Mouse (Mus musculus) embryonic facial prominence, embryonic 10.5 days (tissue): ENCODE measurements around the gene Asphd2. TPM values are rescaled to one million over a fixed set of nuclear protein-coding genes. Genes with fewer than 3 reads are reported as not detected.
A peak's percentile ranks its signal among the peaks of the same experiment; 100 is the strongest.

Experiments used
- DNase-seq: peaks from one replicate; pipeline ENCODE4 v3.0.0-alpha.2; 2017; ENCODE audit warnings: low spot score
- H3K27ac ChIP-seq: fragments of 300-500 bp; sonication (generic); replicated peaks from 2 replicates; pipeline ENCODE4 v1.5.1; 2016; ENCODE audit warnings: mild to moderate bottlenecking
- H3K27me3 ChIP-seq: fragments of 300-500 bp; sonication (generic); replicated peaks from 2 replicates; pipeline ENCODE4 v1.6.1; 2016; ENCODE audit warnings: low read depth, mild to moderate bottlenecking; ENCODE audit not compliant: poor library complexity, severe bottlenecking
- H3K36me3 ChIP-seq: fragments of 300-500 bp; sonication (generic); replicated peaks from 2 replicates; pipeline ENCODE4 v1.6.1; 2016; ENCODE audit warnings: mild to moderate bottlenecking, moderate library complexity
- H3K4me1 ChIP-seq: fragments of 300-500 bp; sonication (generic); 2 replicates; pipeline ENCODE4 v1.6.1; 2016
- H3K4me3 ChIP-seq: fragments of 300-500 bp; sonication (generic); 2 replicates; pipeline ENCODE4 v1.5.1; 2016; ENCODE audit warnings: mild to moderate bottlenecking, moderate library complexity
- H3K9me3 ChIP-seq: fragments of 300-500 bp; sonication (generic); 2 replicates; pipeline ENCODE4 v1.6.1; 2016; ENCODE audit warnings: mild to moderate bottlenecking
- WGBS: fragments of 180-500 bp; shearing (Covaris S2); methylation state at CpG from one replicate; pipeline ENCODE4 v1.1.7; 2016; 5-methylcytosine and 5-hydroxymethylcytosine counted together
- polyA plus RNA-seq: library from polyadenylated mRNA; unstranded; fragments of >200 nt; fragmentation: Nextera tagmentation; extraction: Ambion mirVana; gene quantifications from 2 replicates; pipeline ENCODE4 v1.2.1, GENCODE M21; 2016

Gene Asphd2
- polyA plus RNA-seq, 1 experiment from 2014 or later: 23.7 TPM

GRCm38 (mm10) chr5:112385973-112386372, 8.7 kb downstream of the Asphd2 start:
- peaks cover 21% of the 10 kb centered on the region for H3K4me1 ChIP-seq
- H3K36me3 ChIP-seq: peaks cover 73% of the 10 kb centered on the region
- H3K4me3 ChIP-seq: no peak overlapping the region
- no peak overlapping the region for H3K27ac ChIP-seq
- H3K9me3 ChIP-seq: no peaks in the 10 kb centered on the region
- peaks cover 3% of the 10 kb centered on the region; the same call in 1 of the 2 replicates for H3K27me3 ChIP-seq
- 78% methylated on average over 2 of the region's 2 CpGs for WGBS
- DNase-seq: no peak

GRCm38 (mm10) chr5:112384805-112385472, 9.7 kb downstream of the Asphd2 start:
- Histone ChIP-seq H3K36me3 (peaks cover 69% of the 10 kb centered on the region), H3K4me1 (peaks cover 18% of the 10 kb centered on the region), H3K27me3 (no peaks in the 10 kb centered on the region; the same call in 1 of the 2 replicates), H3K9me3 (no peaks in the 10 kb centered on the region), H3K4me3 (no peak overlapping the region), H3K27ac (no peak overlapping the region)
- WGBS: 92% methylated on average over 13 of the region's 13 CpGs
- DNase-seq: no peak

- no peak overlapping the region; the same call in 1 of the 2 replicates for H3K27ac ChIP-seq
- 71% methylated on average over 17 of the region's 17 CpGs for WGBS
Measured at GRCm38 (mm10) chr5:112382641-112383330, 11.9 kb downstream of the Asphd2 start.

DNA sequence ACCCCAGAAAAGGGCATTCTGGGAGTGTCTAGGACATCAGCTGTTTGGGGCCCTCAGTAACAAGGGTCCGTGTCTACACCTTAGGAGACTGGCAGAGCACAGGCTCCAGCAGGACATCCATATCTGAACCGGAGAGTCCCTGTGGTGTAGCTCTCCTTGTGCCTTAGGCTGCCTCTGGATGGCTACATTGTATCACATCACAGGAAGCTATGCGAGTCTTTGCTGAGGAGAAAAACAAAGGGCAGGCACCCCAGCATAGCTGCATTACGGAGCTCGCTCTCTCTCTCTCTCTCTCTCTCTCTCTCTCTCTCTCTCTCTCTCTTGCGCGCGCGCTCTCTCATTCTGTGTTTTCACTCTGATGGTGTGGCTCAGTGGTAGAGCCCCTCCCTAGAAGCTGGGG, 12.6 kb downstream of the Asphd2 start:
- H3K36me3 ChIP-seq: peaks cover 69% of the 10 kb centered on the region
- 73% methylated on average over 9 of the region's 9 CpGs for WGBS
- peak overlapping the region; percentile 0; the same call in 1 of the 2 replicates for H3K27ac ChIP-seq
- no peaks in the 10 kb centered on the region for H3K9me3 ChIP-seq
- H3K27me3 ChIP-seq: no peaks in the 10 kb centered on the region
- no peak for DNase-seq
- H3K4me1 ChIP-seq: peaks cover 12% of the 10 kb centered on the region
- H3K4me3 ChIP-seq: no peak overlapping the region

More at GRCm38 (mm10) chr5:112382641-112383330, 11.9 kb downstream of the Asphd2 start:
- Histone ChIP-seq H3K9me3 (no peaks in the 10 kb centered on the region), H3K4me1 (peaks cover 12% of the 10 kb centered on the region), H3K27me3 (no peaks in the 10 kb centered on the region), H3K4me3 (no peak overlapping the region), H3K36me3 (peaks cover 71% of the 10 kb centered on the region)
- DNase-seq: no peak

- no peak overlapping the region for H3K27ac ChIP-seq
- DNase-seq: no peak
- 88% methylated on average over 11 of the region's 11 CpGs for WGBS
- H3K4me1 ChIP-seq: peaks cover 12% of the 10 kb centered on the region
- H3K9me3 ChIP-seq: no peaks in the 10 kb centered on the region
- no peaks in the 10 kb centered on the region for H3K27me3 ChIP-seq
- H3K4me3 ChIP-seq: no peak overlapping the region
- H3K36me3 ChIP-seq: peaks cover 67% of the 10 kb centered on the region
Measured at GRCm38 (mm10) chr5:112381154-112381553, 13.5 kb downstream of the Asphd2 start.

DNA sequence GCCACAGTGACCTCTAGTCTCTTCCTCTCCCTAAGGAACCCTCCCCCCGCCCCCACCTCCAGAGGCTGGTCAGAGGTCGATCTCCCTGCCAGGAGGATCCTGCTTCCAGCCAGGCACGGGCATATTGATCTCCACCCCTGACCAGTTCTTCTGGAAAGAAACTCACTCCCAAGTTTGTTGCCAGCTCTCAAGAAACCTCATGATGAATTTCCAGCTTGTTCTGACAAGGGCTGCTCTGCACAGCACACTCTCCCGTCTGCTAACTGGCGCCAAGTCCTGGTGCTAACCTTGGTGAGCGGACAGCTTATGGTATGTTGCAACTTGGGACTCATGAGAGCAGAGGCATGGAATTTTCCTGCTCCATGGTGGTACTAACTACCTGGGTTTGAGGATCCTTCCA, 15.9 kb downstream of the Asphd2 start:
- Histone ChIP-seq H3K4me1 (peaks cover 26% of the 10 kb centered on the region), H3K27ac (no peak overlapping the region), H3K9me3 (no peaks in the 10 kb centered on the region), H3K27me3 (no peaks in the 10 kb centered on the region), H3K36me3 (peaks cover 68% of the 10 kb centered on the region), H3K4me3 (no peak overlapping the region)
- no peak for DNase-seq
- 79% methylated on average over 6 of the region's 6 CpGs for WGBS

- H3K4me1 ChIP-seq: peaks cover 22% of the 10 kb centered on the region
Measured at GRCm38 (mm10) chr5:112377380-112377779, 17.3 kb downstream of the Asphd2 start.

GRCm38 (mm10) chr5:112376111-112376510, 18.6 kb downstream of the Asphd2 start:
- Histone ChIP-seq H3K36me3 (peaks cover 90% of the 10 kb centered on the region), H3K27ac (no peak overlapping the region), H3K27me3 (no peaks in the 10 kb centered on the region), H3K4me1 (peaks cover 25% of the 10 kb centered on the region), H3K4me3 (no peak overlapping the region), H3K9me3 (no peaks in the 10 kb centered on the region)
- WGBS: 87% methylated on average over 4 of the region's 4 CpGs
- DNase-seq: no peak

More at GRCm38 (mm10) chr5:112377380-112377779, 17.3 kb downstream of the Asphd2 start:
- Histone ChIP-seq H3K27me3 (no peaks in the 10 kb centered on the region), H3K36me3 (peaks cover 82% of the 10 kb centered on the region), H3K4me3 (no peak overlapping the region), H3K27ac (no peak overlapping the region), H3K9me3 (no peaks in the 10 kb centered on the region)
- 89% methylated on average over 1 of the region's 1 CpGs for WGBS
- DNase-seq: no peak

- DNase-seq: no peak
- Histone ChIP-seq H3K9me3 (no peaks in the 10 kb centered on the region), H3K27ac (peak overlapping the region; percentile 48; the same call in 1 of the 2 replicates), H3K36me3 (peaks cover 97% of the 10 kb centered on the region), H3K4me1 (peaks cover 25% of the 10 kb centered on the region), H3K4me3 (no peak overlapping the region), H3K27me3 (no peaks in the 10 kb centered on the region)
- WGBS: 50% methylated on average over 7 of the region's 7 CpGs
Measured at GRCm38 (mm10) chr5:112371933-112372332, 22.7 kb downstream of the Asphd2 start.

- Histone ChIP-seq H3K36me3 (peaks cover 96% of the 10 kb centered on the region), H3K27me3 (no peaks in the 10 kb centered on the region), H3K9me3 (no peaks in the 10 kb centered on the region), H3K4me1 (peaks cover 18% of the 10 kb centered on the region), H3K27ac (0 out of 2 replicates have a peak overlapping the region, but pooled peaks have one; percentile 4), H3K4me3 (no peak overlapping the region)
- DNase-seq: no peak
- 90% methylated on average over 12 of the region's 12 CpGs for WGBS
Measured at GRCm38 (mm10) chr5:112370236-112370813, 24.3 kb downstream of the Asphd2 start.

- WGBS: 90% methylated on average over 13 of the region's 13 CpGs
- no peak overlapping the region for H3K4me3 ChIP-seq
- no peak overlapping the region for H3K27ac ChIP-seq
- no peaks in the 10 kb centered on the region for H3K27me3 ChIP-seq
- H3K9me3 ChIP-seq: no peaks in the 10 kb centered on the region
- DNase-seq: no peak
- H3K36me3 ChIP-seq: peaks cover 96% of the 10 kb centered on the region
- peaks cover 17% of the 10 kb centered on the region for H3K4me1 ChIP-seq
Measured at GRCm38 (mm10) chr5:112369326-112369725, 25.3 kb downstream of the Asphd2 start.

GRCm38 (mm10) chr5:112368666-112369065, 26.0 kb downstream of the Asphd2 start:
- Histone ChIP-seq H3K27me3 (no peaks in the 10 kb centered on the region), H3K36me3 (peaks cover 96% of the 10 kb centered on the region), H3K4me1 (peaks cover 22% of the 10 kb centered on the region), H3K4me3 (no peak overlapping the region), H3K9me3 (no peaks in the 10 kb centered on the region), H3K27ac (no peak overlapping the region)
- WGBS: 95% methylated on average over 10 of the region's 10 CpGs
- no peak for DNase-seq
